Mouse (Mus musculus): ENCODE measurements at regions not wholly inside any gene's neighbourhood (a gene's known extent, or its start where the extent isn't known, plus 50 kb on each side); places are given as distances from the start of the nearest gene placed in this dataset.

GRCm38 (mm10) chr4:105606731-105607130, 182.9 kb upstream of the Gm12728 start:
- Histone ChIP-seq H3K4me2 (replicated peaks; ENCODE audit: low read depth, low read length, severe bottlenecking) (no peak overlapping the region), H3K36me3 (ENCODE audit: control insufficient read depth, insufficient read depth, low read length) (no peaks in the 10 kb centered on the region), H3K9ac (ENCODE audit: low read depth, low read length, severe bottlenecking) (no peak overlapping the region), H3K4me1 (ENCODE audit: control insufficient read depth, insufficient read depth, low read length) (no peaks in the 10 kb centered on the region), H3K4me3 (replicated peaks; ENCODE audit: low read length) (no peak overlapping the region), H3K27ac (replicated peaks; ENCODE audit: low read depth, low read length) (no peak overlapping the region), H3K27me3 (ENCODE audit: control insufficient read depth, insufficient read depth, low read length) (no peaks in the 10 kb centered on the region), H3K9me3 (ENCODE audit: control insufficient read depth, low read length) (no peaks in the 10 kb centered on the region)
- TF ChIP-seq POLR2A (IDR thresholded peaks at IDR 0.05; ENCODE audit: borderline replicate concordance, extremely low read depth, insufficient read depth, insufficient read length), result no peak
- 27% methylated on average over 5 of the region's 5 CpGs for WGBS
- DNase-seq (ENCODE audit: low spot score), result peak; percentile 30
- no peak for ATAC-seq (ENCODE audit: low FRiP score, low read depth)

GRCm38 (mm10) chr4:105610917-105611316, 178.8 kb upstream of the Gm12728 start:
- ATAC-seq (ENCODE audit: low FRiP score, low read depth) (no peak), DNase-seq (ENCODE audit: low spot score) (no peak)
- Histone ChIP-seq H3K9ac (ENCODE audit: low read depth, low read length, severe bottlenecking) (no peak overlapping the region), H3K4me2 (replicated peaks; ENCODE audit: low read depth, low read length, severe bottlenecking) (no peak overlapping the region), H3K4me1 (ENCODE audit: control insufficient read depth, insufficient read depth, low read length) (no peaks in the 10 kb centered on the region), H3K9me3 (ENCODE audit: control insufficient read depth, low read length) (no peaks in the 10 kb centered on the region), H3K4me3 (replicated peaks; ENCODE audit: low read length) (no peak overlapping the region), H3K27ac (replicated peaks; ENCODE audit: low read depth, low read length) (no peak overlapping the region), H3K27me3 (ENCODE audit: control insufficient read depth, insufficient read depth, low read length) (no peaks in the 10 kb centered on the region), H3K36me3 (ENCODE audit: control insufficient read depth, insufficient read depth, low read length) (no peaks in the 10 kb centered on the region)
- no peak for TF ChIP-seq POLR2A (IDR thresholded peaks at IDR 0.05; ENCODE audit: borderline replicate concordance, extremely low read depth, insufficient read depth, insufficient read length)
- 74% methylated on average over 6 of the region's 6 CpGs for WGBS

GRCm38 (mm10) chr4:105614390-105614789, 175.3 kb upstream of the Gm12728 start:
- TF ChIP-seq POLR2A (IDR thresholded peaks at IDR 0.05; ENCODE audit: borderline replicate concordance, extremely low read depth, insufficient read depth, insufficient read length), result no peak
- 78% methylated on average over 2 of the region's 2 CpGs for WGBS
- Histone ChIP-seq H3K36me3 (ENCODE audit: control insufficient read depth, insufficient read depth, low read length) (no peaks in the 10 kb centered on the region), H3K27me3 (ENCODE audit: control insufficient read depth, insufficient read depth, low read length) (no peaks in the 10 kb centered on the region), H3K9ac (ENCODE audit: low read depth, low read length, severe bottlenecking) (no peak overlapping the region), H3K4me1 (ENCODE audit: control insufficient read depth, insufficient read depth, low read length) (no peaks in the 10 kb centered on the region), H3K27ac (replicated peaks; ENCODE audit: low read depth, low read length) (no peak overlapping the region), H3K4me2 (replicated peaks; ENCODE audit: low read depth, low read length, severe bottlenecking) (no peak overlapping the region), H3K9me3 (ENCODE audit: control insufficient read depth, low read length) (no peaks in the 10 kb centered on the region), H3K4me3 (replicated peaks; ENCODE audit: low read length) (no peak overlapping the region)
- ATAC-seq (ENCODE audit: low FRiP score, low read depth) (no peak), DNase-seq (ENCODE audit: low spot score) (no peak)

- TF ChIP-seq POLR2A (IDR thresholded peaks at IDR 0.05; ENCODE audit: borderline replicate concordance, extremely low read depth, insufficient read depth, insufficient read length), result no peak
- Histone ChIP-seq H3K27me3 (ENCODE audit: control insufficient read depth, insufficient read depth, low read length) (no peaks in the 10 kb centered on the region), H3K4me3 (replicated peaks; ENCODE audit: low read length) (no peak overlapping the region), H3K36me3 (ENCODE audit: control insufficient read depth, insufficient read depth, low read length) (no peaks in the 10 kb centered on the region), H3K9me3 (ENCODE audit: control insufficient read depth, low read length) (no peaks in the 10 kb centered on the region), H3K9ac (ENCODE audit: low read depth, low read length, severe bottlenecking) (no peak overlapping the region), H3K4me1 (ENCODE audit: control insufficient read depth, insufficient read depth, low read length) (peaks cover 7% of the 10 kb centered on the region), H3K27ac (replicated peaks; ENCODE audit: low read depth, low read length) (no peak overlapping the region), H3K4me2 (replicated peaks; ENCODE audit: low read depth, low read length, severe bottlenecking) (no peak overlapping the region)
- WGBS, result 78% methylated on average over 14 of the region's 14 CpGs
- peak; percentile 47 for DNase-seq (ENCODE audit: low spot score)
- no peak for ATAC-seq (ENCODE audit: low FRiP score, low read depth)
These were observed 163.0 kb upstream of the Gm12728 start for GRCm38 (mm10) chr4:105626371-105627320.

GRCm38 (mm10) chr4:105629581-105629980, 160.1 kb upstream of the Gm12728 start:
- DNase-seq (ENCODE audit: low spot score) (peak; percentile 80), ATAC-seq (ENCODE audit: low FRiP score, low read depth) (peak; percentile 50)
- no peak overlapping the region for H3K27ac ChIP-seq (replicated peaks; ENCODE audit: low read depth, low read length)
- H3K36me3 ChIP-seq (ENCODE audit: control insufficient read depth, insufficient read depth, low read length), result no peaks in the 10 kb centered on the region
- no peaks in the 10 kb centered on the region for H3K9me3 ChIP-seq (ENCODE audit: control insufficient read depth, low read length)
- H3K9ac ChIP-seq (ENCODE audit: low read depth, low read length, severe bottlenecking), result no peak overlapping the region
- H3K27me3 ChIP-seq (ENCODE audit: control insufficient read depth, insufficient read depth, low read length), result no peaks in the 10 kb centered on the region
- H3K4me3 ChIP-seq (replicated peaks; ENCODE audit: low read length), result no peak overlapping the region
- H3K4me2 ChIP-seq (replicated peaks; ENCODE audit: low read depth, low read length, severe bottlenecking), result no peak overlapping the region
- 49% methylated on average over 4 of the region's 4 CpGs for WGBS
- TF ChIP-seq POLR2A (IDR thresholded peaks at IDR 0.05; ENCODE audit: borderline replicate concordance, extremely low read depth, insufficient read depth, insufficient read length), result no peak
- peaks cover 7% of the 10 kb centered on the region for H3K4me1 ChIP-seq (ENCODE audit: control insufficient read depth, insufficient read depth, low read length)

Measured in limb, embryonic 14.5 days (tissue).